Mouse (Mus musculus) lung, embryonic 15.5 days (tissue): ENCODE measurements at regions not wholly inside any gene's neighbourhood (a gene's known extent, or its start where the extent isn't known, plus 50 kb on each side); places are given as distances from the start of the nearest gene placed in this dataset.

ENCODE experiments used
- ATAC-seq: fragments of 200-750 bp; cut with Nextera tagmentation; 2 replicates; pipeline ENCODE4 v1.8.0; 2017; ENCODE audit warnings: moderate number of reproducible peaks, borderline replicate concordance; ENCODE audit not compliant: low FRiP score, low TSS enrichment; ENCODE audit errors: extremely low read depth
- H3K27ac ChIP-seq: fragments of 300-500 bp; sonication (generic); 2 replicates; pipeline ENCODE4 v1.5.1; 2015; ENCODE audit warnings: moderate library complexity, mild to moderate bottlenecking, inconsistent platforms
- H3K27me3 ChIP-seq: fragments of 300-500 bp; sonication (generic); 2 replicates; pipeline ENCODE4 v1.6.1; 2015; ENCODE audit warnings: inconsistent platforms
- H3K36me3 ChIP-seq: fragments of 300-500 bp; sonication (generic); 2 replicates; pipeline ENCODE4 v1.6.1; 2015; ENCODE audit warnings: inconsistent platforms
- H3K4me1 ChIP-seq: fragments of 300-500 bp; sonication (generic); 2 replicates; pipeline ENCODE4 v1.6.1; 2015; ENCODE audit warnings: inconsistent platforms
- H3K4me2 ChIP-seq: fragments of 300-500 bp; sonication (generic); 2 replicates; pipeline ENCODE4 v1.6.1; 2015; ENCODE audit warnings: inconsistent platforms, mild to moderate bottlenecking, moderate library complexity
- H3K4me3 ChIP-seq: fragments of 300-500 bp; sonication (generic); 2 replicates; pipeline ENCODE4 v1.5.1; 2015; ENCODE audit warnings: mild to moderate bottlenecking, inconsistent platforms
- H3K9ac ChIP-seq: fragments of 300-500 bp; sonication (generic); 2 replicates; pipeline ENCODE4 v1.6.1; 2015; ENCODE audit warnings: inconsistent platforms
- H3K9me3 ChIP-seq: fragments of 300-500 bp; sonication (generic); 2 replicates; pipeline ENCODE4 v1.6.1; 2016; ENCODE audit warnings: inconsistent platforms
- WGBS: fragments of 180-500 bp; shearing (Covaris S2); methylation state at CpG from one replicate; pipeline ENCODE4 v1.1.7; 2015; 5-methylcytosine and 5-hydroxymethylcytosine counted together

DNA sequence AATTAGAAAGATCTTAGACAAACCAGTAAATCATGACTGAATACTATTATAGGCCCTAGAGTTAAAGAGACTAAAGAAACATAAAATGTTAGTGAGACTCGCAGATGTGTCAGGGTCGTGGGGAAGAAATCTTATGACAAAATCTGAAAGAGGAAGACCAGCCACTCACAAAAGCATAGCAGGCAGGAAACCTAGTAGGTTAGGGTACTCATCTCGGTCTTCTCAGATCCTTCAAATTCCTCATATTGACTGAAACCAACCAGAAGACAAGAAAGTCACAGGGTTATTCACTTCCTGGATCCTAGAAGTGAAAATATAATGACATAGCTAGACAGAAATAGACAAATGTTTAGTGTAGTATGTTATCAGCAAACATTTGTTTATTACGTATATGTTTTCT, 387.5 kb downstream of the Cenpc1 start:
- H3K4me1 ChIP-seq, result no peaks in the 10 kb centered on the region
- 76% methylated on average over 4 of the region's 4 CpGs for WGBS
- H3K27me3 ChIP-seq, result no peaks in the 10 kb centered on the region
- no peak overlapping the region for H3K4me3 ChIP-seq
- no peak overlapping the region for H3K9ac ChIP-seq
- no peak for ATAC-seq
- no peak overlapping the region for H3K4me2 ChIP-seq
- no peak overlapping the region for H3K27ac ChIP-seq
- H3K36me3 ChIP-seq, result no peaks in the 10 kb centered on the region
- no peaks in the 10 kb centered on the region for H3K9me3 ChIP-seq

DNA sequence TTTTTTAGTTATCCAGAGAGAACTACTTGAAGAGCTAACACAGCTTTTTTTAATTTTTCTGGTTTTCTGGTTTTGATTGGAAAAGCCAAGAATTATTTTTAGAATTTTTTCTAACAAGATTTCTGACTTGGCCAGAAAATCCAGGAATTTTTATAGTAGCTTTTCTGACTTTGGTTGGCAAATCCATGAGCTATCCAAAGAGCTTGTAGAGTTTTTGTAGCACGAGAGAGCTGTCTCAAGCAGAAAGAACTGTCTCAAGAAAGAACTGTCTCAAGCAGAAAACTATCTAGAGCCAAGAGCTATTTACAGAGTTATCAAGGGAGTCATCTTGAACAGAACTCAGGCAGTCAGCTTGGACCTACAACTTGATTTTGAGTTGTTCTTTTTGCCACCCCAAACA, 394.3 kb downstream of the Cenpc1 start:
- H3K4me3 ChIP-seq, result no peak overlapping the region
- 61% methylated on average over 1 of the region's 1 CpGs for WGBS
- no peaks in the 10 kb centered on the region for H3K9me3 ChIP-seq
- ATAC-seq, result no peak
- no peak overlapping the region; the same call in 1 of the 2 replicates for H3K27ac ChIP-seq
- H3K27me3 ChIP-seq, result no peaks in the 10 kb centered on the region
- H3K4me2 ChIP-seq, result no peak overlapping the region
- H3K4me1 ChIP-seq, result no peaks in the 10 kb centered on the region
- no peaks in the 10 kb centered on the region for H3K36me3 ChIP-seq
- no peak overlapping the region for H3K9ac ChIP-seq

DNA sequence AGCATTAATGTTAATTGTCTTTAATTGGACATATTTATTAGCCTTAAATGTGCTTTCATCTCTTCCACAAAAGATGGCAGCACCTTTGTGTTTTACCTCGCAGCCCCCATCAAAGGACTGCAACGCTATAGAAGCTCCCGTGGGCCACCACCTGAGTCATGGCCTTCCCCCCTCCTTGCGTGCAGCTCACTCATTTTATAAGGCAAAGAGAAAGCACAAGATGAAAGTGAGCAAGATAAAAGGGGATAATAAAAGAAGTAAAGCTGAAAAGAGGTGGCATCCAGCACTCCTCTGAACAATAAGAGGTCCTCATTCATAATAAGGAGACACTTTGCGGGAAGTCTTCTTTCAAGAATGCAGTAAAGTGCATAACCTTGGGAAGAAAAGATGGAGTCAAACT, 403.9 kb downstream of the Cenpc1 start:
- Histone ChIP-seq H3K9ac (no peak overlapping the region), H3K27ac (no peak overlapping the region), H3K36me3 (no peaks in the 10 kb centered on the region), H3K4me1 (no peaks in the 10 kb centered on the region), H3K27me3 (no peaks in the 10 kb centered on the region), H3K4me3 (no peak overlapping the region), H3K9me3 (no peaks in the 10 kb centered on the region), H3K4me2 (no peak overlapping the region)
- no peak for ATAC-seq
- 86% methylated on average over 5 of the region's 5 CpGs for WGBS

DNA sequence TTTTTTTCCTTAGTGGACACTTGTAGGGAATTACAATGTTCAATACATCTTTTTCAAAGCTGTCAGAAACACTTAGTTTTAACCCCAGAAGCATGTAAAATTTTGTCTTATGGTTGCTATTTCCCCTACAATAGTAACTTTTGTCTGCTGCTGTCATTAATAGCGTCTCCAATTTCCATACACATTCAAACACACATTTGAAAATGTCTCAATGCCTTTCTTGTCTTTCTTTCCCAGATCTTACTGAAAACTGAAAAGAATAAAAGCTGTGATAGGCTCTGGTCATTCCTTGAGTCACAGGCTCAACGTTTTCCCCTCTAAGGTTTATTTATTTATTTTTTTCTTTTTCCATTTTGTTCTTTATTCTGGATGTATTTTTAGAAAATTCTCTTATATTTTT, 444.3 kb downstream of the Cenpc1 start:
- H3K9ac ChIP-seq, result no peak overlapping the region
- H3K27me3 ChIP-seq, result no peaks in the 10 kb centered on the region
- H3K4me3 ChIP-seq, result no peak overlapping the region
- H3K27ac ChIP-seq, result no peak overlapping the region
- no peaks in the 10 kb centered on the region for H3K36me3 ChIP-seq
- no peak overlapping the region for H3K4me2 ChIP-seq
- no peak for ATAC-seq
- no peaks in the 10 kb centered on the region for H3K4me1 ChIP-seq
- no peaks in the 10 kb centered on the region for H3K9me3 ChIP-seq
- 62% methylated on average over 2 of the region's 2 CpGs for WGBS

DNA sequence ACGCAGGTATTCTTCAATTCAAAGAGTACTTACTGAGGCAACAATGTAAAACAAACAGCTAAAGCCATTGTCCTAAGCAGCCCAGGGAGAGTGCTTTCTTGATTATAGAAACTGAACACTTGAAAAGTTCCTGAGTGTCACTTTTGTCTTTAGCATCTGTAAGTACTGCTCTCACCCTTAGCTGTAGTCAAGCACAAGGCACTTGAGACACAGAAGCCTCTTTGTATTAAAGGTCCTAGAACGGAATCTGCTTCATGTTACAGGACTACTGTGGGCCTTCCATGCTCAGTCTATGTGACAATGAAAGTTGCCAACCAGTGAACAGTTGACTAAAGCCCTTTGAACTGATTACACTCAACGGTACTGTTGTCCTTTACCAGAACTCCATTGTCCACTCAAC, 450.6 kb downstream of the Cenpc1 start:
- no peaks in the 10 kb centered on the region for H3K27me3 ChIP-seq
- no peak overlapping the region for H3K9ac ChIP-seq
- no peaks in the 10 kb centered on the region for H3K4me1 ChIP-seq
- peak; percentile 60; the same call in 1 of the 2 replicates for ATAC-seq
- 52% methylated on average over 3 of the region's 3 CpGs for WGBS
- H3K9me3 ChIP-seq, result no peaks in the 10 kb centered on the region
- H3K36me3 ChIP-seq, result no peaks in the 10 kb centered on the region
- H3K4me3 ChIP-seq, result no peak overlapping the region
- no peak overlapping the region for H3K27ac ChIP-seq
- H3K4me2 ChIP-seq, result no peak overlapping the region

DNA sequence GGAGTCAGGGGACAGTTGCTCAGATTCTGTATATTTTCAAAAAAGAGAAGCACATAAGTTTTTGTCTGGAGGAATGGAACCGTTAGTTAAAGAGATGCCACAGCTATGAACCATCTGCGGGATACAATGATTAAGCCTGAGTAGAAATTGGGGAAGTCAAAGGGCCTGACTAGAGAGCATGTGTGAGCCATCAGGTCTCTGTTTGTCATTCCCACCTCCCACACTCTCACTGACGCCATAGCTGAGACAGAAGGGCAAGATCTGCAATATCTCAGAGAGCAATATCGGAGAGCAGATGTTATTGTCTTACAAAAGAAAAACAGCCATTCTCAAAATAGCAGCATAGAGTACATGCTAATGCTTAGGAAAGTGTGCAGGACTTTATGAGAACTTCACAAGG, 452.8 kb downstream of the Cenpc1 start:
- peak; percentile 95; the same call in 1 of the 2 replicates for ATAC-seq
- WGBS, result 40% methylated on average over 4 of the region's 4 CpGs

DNA sequence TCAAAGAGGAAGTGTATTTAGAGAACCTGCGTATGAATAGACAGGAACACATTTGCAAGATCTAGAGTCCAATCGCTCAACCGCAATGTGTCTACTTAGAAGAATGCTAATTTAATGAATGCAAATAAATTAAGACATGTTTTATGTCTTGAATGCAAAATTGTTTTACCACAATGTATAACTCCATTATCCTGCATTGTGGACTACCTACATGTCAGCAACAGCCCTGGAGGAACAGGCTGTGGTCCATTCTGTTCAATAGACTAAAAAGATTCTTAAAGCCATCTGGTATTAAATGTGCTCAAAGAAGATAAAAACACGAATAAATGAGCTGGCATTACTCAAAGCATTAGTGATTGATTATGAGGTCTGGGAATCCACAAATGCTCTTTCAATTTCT, 456.3 kb downstream of the Cenpc1 start:
- no peak overlapping the region for H3K4me3 ChIP-seq
- 78% methylated on average over 4 of the region's 4 CpGs for WGBS
- H3K27ac ChIP-seq, result no peak overlapping the region
- H3K4me1 ChIP-seq, result no peaks in the 10 kb centered on the region
- H3K9ac ChIP-seq, result no peak overlapping the region
- no peak for ATAC-seq
- no peaks in the 10 kb centered on the region for H3K9me3 ChIP-seq
- H3K36me3 ChIP-seq, result no peaks in the 10 kb centered on the region
- H3K27me3 ChIP-seq, result no peaks in the 10 kb centered on the region
- H3K4me2 ChIP-seq, result no peak overlapping the region

More for the DNA sequence above, 452.8 kb downstream of the Cenpc1 start:
- Histone ChIP-seq H3K9ac (no peak overlapping the region), H3K27ac (no peak overlapping the region), H3K9me3 (no peaks in the 10 kb centered on the region), H3K27me3 (no peaks in the 10 kb centered on the region), H3K36me3 (no peaks in the 10 kb centered on the region), H3K4me1 (no peaks in the 10 kb centered on the region), H3K4me2 (no peak overlapping the region), H3K4me3 (no peak overlapping the region)

DNA sequence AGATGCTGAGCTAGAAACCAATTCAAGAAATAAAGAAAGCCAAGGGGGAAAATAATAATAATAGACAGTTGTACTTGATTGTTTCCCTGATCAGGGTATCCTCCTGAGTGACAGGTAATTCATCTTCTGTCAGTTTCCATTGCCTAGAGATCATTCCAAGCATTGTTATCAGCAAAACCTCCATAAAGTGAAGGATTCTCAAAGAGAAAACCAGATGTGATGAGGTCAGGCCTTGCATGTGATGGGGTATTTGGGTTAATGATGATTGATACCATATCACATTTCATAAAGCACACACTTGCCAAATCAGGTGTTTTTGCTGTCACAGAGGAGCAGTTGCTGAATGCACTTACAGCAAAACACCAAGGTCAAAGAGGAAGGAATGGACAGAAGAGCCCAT, 467.2 kb downstream of the Cenpc1 start:
- H3K4me3 ChIP-seq, result no peak overlapping the region
- H3K9me3 ChIP-seq, result no peaks in the 10 kb centered on the region
- no peaks in the 10 kb centered on the region for H3K36me3 ChIP-seq
- H3K9ac ChIP-seq, result no peak overlapping the region
- no peak overlapping the region for H3K4me2 ChIP-seq
- H3K4me1 ChIP-seq, result no peaks in the 10 kb centered on the region
- ATAC-seq, result no peak
- H3K27ac ChIP-seq, result no peak overlapping the region
- no peaks in the 10 kb centered on the region for H3K27me3 ChIP-seq

DNA sequence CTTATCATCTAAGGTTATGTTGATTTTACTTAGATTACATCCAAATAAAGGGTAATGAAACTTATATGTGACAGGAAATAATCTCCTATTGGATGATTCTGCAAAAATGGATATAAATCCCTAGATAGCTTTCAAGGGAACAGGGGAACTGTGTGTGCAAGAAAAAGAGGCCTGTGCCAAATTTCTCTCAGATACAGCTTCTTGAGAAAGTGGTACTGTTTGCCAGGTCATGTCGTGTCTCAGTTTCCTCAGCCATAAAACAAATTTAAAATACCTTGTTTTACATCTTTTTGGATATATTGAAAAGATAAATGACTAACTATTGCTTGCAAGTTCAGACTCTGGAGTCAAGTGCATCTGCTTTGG, 470.3 kb downstream of the Cenpc1 start:
- ATAC-seq, result no peak
- 24% methylated on average over 1 of the region's 1 CpGs for WGBS

DNA sequence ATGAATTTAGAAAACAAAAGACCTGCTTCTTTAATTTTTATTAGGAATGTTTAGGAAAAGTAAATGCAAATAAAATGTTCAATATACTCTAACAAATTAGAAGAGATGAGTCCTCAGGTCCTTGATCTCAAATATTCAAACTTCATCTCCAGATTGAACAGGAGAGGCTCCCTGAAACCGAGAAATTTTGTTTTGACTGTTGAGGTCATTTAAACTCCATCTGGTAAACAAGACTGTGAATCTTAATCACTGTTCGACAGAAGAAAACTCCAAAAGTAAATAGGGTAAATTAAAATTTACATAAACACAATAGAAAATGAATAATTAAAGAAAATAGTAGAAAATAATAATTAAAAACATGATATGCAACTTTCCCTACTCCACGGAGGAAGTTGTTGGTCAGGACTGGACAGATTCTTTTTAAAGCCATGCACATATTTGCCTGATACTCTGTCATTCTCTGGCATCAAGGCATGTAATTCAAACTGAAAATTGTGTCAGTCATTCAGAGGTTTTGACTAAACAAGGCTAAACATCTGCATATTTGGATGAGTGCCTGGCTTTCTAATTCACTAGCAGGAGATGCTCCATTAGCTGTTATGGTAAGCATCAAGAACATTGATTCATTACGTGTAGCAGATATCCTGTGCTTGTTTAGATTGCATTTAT, 470.8 kb downstream of the Cenpc1 start:
- no peaks in the 10 kb centered on the region for H3K9me3 ChIP-seq
- H3K27ac ChIP-seq, result no peak overlapping the region
- H3K4me2 ChIP-seq, result no peak overlapping the region
- no peaks in the 10 kb centered on the region for H3K4me1 ChIP-seq
- H3K9ac ChIP-seq, result no peak overlapping the region
- no peaks in the 10 kb centered on the region for H3K27me3 ChIP-seq
- H3K36me3 ChIP-seq, result no peaks in the 10 kb centered on the region
- no peak overlapping the region for H3K4me3 ChIP-seq
- WGBS, result 67% methylated on average over 4 of the region's 4 CpGs
- no peak for ATAC-seq

More for the DNA sequence above, 470.3 kb downstream of the Cenpc1 start:
- H3K9me3 ChIP-seq, result no peaks in the 10 kb centered on the region
- no peak overlapping the region for H3K4me2 ChIP-seq
- no peaks in the 10 kb centered on the region for H3K4me1 ChIP-seq
- H3K9ac ChIP-seq, result no peak overlapping the region
- no peak overlapping the region for H3K4me3 ChIP-seq
- no peak overlapping the region for H3K27ac ChIP-seq
- no peaks in the 10 kb centered on the region for H3K27me3 ChIP-seq
- H3K36me3 ChIP-seq, result no peaks in the 10 kb centered on the region

DNA sequence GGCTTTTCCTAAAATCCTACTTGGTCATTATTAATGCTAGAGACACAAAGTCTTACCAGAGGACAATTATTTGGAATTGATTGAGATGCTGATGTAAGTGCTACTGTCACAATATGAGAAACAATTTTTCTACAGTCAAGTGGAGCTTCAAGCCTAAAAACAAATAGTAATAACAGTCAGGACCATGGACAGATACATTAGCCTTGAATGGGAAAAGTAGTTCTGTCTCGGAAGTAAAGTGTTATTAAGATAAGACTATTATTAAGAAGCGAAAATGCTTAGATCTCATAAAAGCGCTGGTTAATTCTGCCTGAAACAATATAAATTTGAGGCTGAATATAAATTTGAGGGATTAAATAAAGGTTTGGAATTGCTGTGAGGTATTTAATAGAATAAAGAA, 473.1 kb downstream of the Cenpc1 start:
- Histone ChIP-seq H3K27ac (no peak overlapping the region), H3K27me3 (no peaks in the 10 kb centered on the region), H3K4me1 (no peaks in the 10 kb centered on the region), H3K9ac (no peak overlapping the region), H3K4me3 (no peak overlapping the region), H3K4me2 (no peak overlapping the region), H3K36me3 (no peaks in the 10 kb centered on the region), H3K9me3 (no peaks in the 10 kb centered on the region)
- ATAC-seq, result no peak
- WGBS, result 51% methylated on average over 3 of the region's 3 CpGs

DNA sequence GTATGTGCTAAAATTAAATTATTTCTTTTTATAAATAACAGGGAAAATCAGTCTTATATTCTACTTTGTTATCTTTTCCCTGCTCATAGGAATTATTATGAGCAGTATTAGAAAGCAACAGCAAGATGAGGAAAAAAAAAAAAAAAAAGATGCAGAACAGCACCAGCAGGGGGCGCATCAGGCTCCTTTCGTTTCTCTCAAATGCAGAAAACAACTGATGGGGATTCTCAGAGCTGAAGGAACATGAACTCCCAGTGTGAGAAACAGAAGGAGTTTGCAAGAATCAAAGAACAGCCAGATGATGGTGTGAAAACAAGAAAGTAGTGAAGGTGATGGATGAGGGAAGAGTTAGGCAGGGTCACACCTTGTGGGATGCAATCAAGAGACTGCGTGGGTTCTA, 478.7 kb downstream of the Cenpc1 start:
- H3K36me3 ChIP-seq, result no peaks in the 10 kb centered on the region
- no peaks in the 10 kb centered on the region for H3K9me3 ChIP-seq
- WGBS, result 26% methylated on average over 3 of the region's 3 CpGs
- ATAC-seq, result no peak
- H3K4me2 ChIP-seq, result no peak overlapping the region
- H3K9ac ChIP-seq, result no peak overlapping the region
- no peaks in the 10 kb centered on the region for H3K27me3 ChIP-seq
- H3K4me1 ChIP-seq, result no peaks in the 10 kb centered on the region
- H3K4me3 ChIP-seq, result no peak overlapping the region
- no peak overlapping the region for H3K27ac ChIP-seq

DNA sequence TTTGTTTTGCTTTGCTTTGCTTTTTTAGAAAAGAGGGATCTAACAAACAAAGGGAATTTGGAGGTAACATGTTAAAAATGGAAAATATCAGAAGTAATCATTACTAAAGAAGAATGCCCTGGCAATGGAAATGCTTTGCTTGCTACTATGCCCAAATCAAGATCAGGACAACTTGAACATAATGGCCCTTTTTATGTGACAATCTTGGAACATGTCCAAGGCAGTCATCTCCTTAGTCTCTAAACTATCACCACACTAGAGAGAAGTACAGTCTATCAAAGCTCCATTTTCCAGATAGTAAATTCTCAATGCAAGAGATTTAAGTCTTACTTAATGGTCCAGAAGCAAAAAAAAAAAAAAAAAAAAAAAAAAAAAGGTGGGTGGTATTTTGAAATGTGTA, 492.9 kb downstream of the Cenpc1 start:
- H3K4me1 ChIP-seq, result no peaks in the 10 kb centered on the region
- no peak overlapping the region for H3K9ac ChIP-seq
- H3K4me3 ChIP-seq, result no peak overlapping the region
- H3K36me3 ChIP-seq, result no peaks in the 10 kb centered on the region
- H3K27me3 ChIP-seq, result no peaks in the 10 kb centered on the region
- H3K27ac ChIP-seq, result no peak overlapping the region
- H3K4me2 ChIP-seq, result no peak overlapping the region
- H3K9me3 ChIP-seq, result no peaks in the 10 kb centered on the region
- ATAC-seq, result no peak
